Mouse (Mus musculus): Measurements from ENCODE around the gene Antxr1. TPM values are rescaled to one million over a fixed set of nuclear protein-coding genes. Genes with fewer than 3 reads are reported as not detected.

Gene Antxr1
- polyA plus RNA-seq, 1 experiment from 2014 or later = 25.1 TPM

- no peak for DNase-seq (ENCODE audit: low read depth, low spot score)
- no peak for ATAC-seq
- CTCF ChIA-PET = no interaction called here
- POLR2A ChIA-PET = no interaction called here
- in situ Hi-C loops (cut with MboI; ENCODE audit: low pct_unique_long_range_greater_than_20kb) = no loop called here
- no peaks in the 10 kb centered on the region for H3K27me3 ChIP-seq
- TF ChIP-seq CTCF (IDR thresholded peaks at IDR 0.05) = no peak
These were observed 84.9 kb downstream of the Antxr1 start for GRCm38 (mm10) chr6:87250701-87251100.

- in situ Hi-C loops (cut with MboI; ENCODE audit: low pct_unique_long_range_greater_than_20kb) = no loop called here
- DNase-seq (ENCODE audit: low read depth, low spot score) (no peak), ATAC-seq (no peak)
- no peaks in the 10 kb centered on the region for H3K27me3 ChIP-seq
- POLR2A ChIA-PET = no interaction called here
- CTCF ChIA-PET = no interaction called here
- TF ChIP-seq CTCF (IDR thresholded peaks at IDR 0.05) = no peak
These were observed 87.3 kb downstream of the Antxr1 start for GRCm38 (mm10) chr6:87248226-87248834.

GRCm38 (mm10) chr6:87244117-87245100, 91.2 kb downstream of the Antxr1 start:
- ATAC-seq (peak; percentile 35), DNase-seq (ENCODE audit: low read depth, low spot score) (no peak)
- no peak for TF ChIP-seq CTCF (IDR thresholded peaks at IDR 0.05)
- CTCF ChIA-PET = interaction anchor here (1.1 kb wide), 2 partner anchors 11 to 14 kb away, joined by 3 read pairs; no protein-coding TSS in a partner anchor
- H3K27me3 ChIP-seq = no peaks in the 10 kb centered on the region
- in situ Hi-C loops (cut with MboI; ENCODE audit: low pct_unique_long_range_greater_than_20kb) = no loop called here
- POLR2A ChIA-PET = no interaction called here

- H3K27me3 ChIP-seq = no peaks in the 10 kb centered on the region
- CTCF ChIA-PET = interaction anchor here (1.2 to 1.8 kb wide), 2 partner anchors 11 to 15 kb away, joined by 3 to 5 read pairs; no protein-coding TSS in a partner anchor
- in situ Hi-C loops (cut with MboI; ENCODE audit: low pct_unique_long_range_greater_than_20kb) = no loop called here
- no peak for TF ChIP-seq CTCF (IDR thresholded peaks at IDR 0.05)
- POLR2A ChIA-PET = no interaction called here
- DNase-seq (ENCODE audit: low read depth, low spot score) = no peak
- no peak for ATAC-seq
These were observed 98.4 kb downstream of the Antxr1 start for GRCm38 (mm10) chr6:87237260-87237659.

- CTCF ChIA-PET = interaction anchor here (1.2 kb wide), 1 partner anchor 10 kb away, joined by 3 read pairs; no protein-coding TSS in a partner anchor
- TF ChIP-seq CTCF (IDR thresholded peaks at IDR 0.05) = no peak
- H3K27me3 ChIP-seq = no peaks in the 10 kb centered on the region
- in situ Hi-C loops (cut with MboI; ENCODE audit: low pct_unique_long_range_greater_than_20kb) = no loop called here
- DNase-seq (ENCODE audit: low read depth, low spot score) (no peak), ATAC-seq (no peak)
- POLR2A ChIA-PET = no interaction called here
These were observed 99.6 kb downstream of the Antxr1 start for GRCm38 (mm10) chr6:87236061-87236460.

- ATAC-seq (no peak), DNase-seq (ENCODE audit: low read depth, low spot score) (no peak)
- POLR2A ChIA-PET = no interaction called here
- in situ Hi-C loops (cut with MboI; ENCODE audit: low pct_unique_long_range_greater_than_20kb) = no loop called here
- H3K27me3 ChIP-seq = no peaks in the 10 kb centered on the region
- CTCF ChIA-PET = interaction anchor here (1.1 kb wide), 1 partner anchor 47 kb away, joined by 3 read pairs; no protein-coding TSS in a partner anchor
- no peak for TF ChIP-seq CTCF (IDR thresholded peaks at IDR 0.05)
These were observed 102.5 kb downstream of the Antxr1 start for GRCm38 (mm10) chr6:87233111-87233510.

- CTCF ChIA-PET = interaction anchor here (1.0 kb wide), 1 partner anchor 10 kb away, joined by 4 read pairs; no protein-coding TSS in a partner anchor
- DNase-seq (ENCODE audit: low read depth, low spot score) (no peak), ATAC-seq (no peak)
- no peaks in the 10 kb centered on the region for H3K27me3 ChIP-seq
- POLR2A ChIA-PET = no interaction called here
- TF ChIP-seq CTCF (IDR thresholded peaks at IDR 0.05) = no peak
- in situ Hi-C loops (cut with MboI; ENCODE audit: low pct_unique_long_range_greater_than_20kb) = no loop called here
These were observed 105.6 kb downstream of the Antxr1 start for GRCm38 (mm10) chr6:87230041-87230440.

- no peak for TF ChIP-seq CTCF (IDR thresholded peaks at IDR 0.05)
- DNase-seq (ENCODE audit: low read depth, low spot score) (no peak), ATAC-seq (no peak)
- POLR2A ChIA-PET = no interaction called here
- CTCF ChIA-PET = no interaction called here
- in situ Hi-C loops (cut with MboI; ENCODE audit: low pct_unique_long_range_greater_than_20kb) = no loop called here
- no peaks in the 10 kb centered on the region for H3K27me3 ChIP-seq
These were observed 107.7 kb downstream of the Antxr1 start for GRCm38 (mm10) chr6:87227940-87228339.

GRCm38 (mm10) chr6:87226315-87226714, 109.3 kb downstream of the Antxr1 start:
- DNase-seq (ENCODE audit: low read depth, low spot score) (no peak), ATAC-seq (no peak)
- no peaks in the 10 kb centered on the region for H3K27me3 ChIP-seq
- TF ChIP-seq CTCF (IDR thresholded peaks at IDR 0.05) = no peak
- in situ Hi-C loops (cut with MboI; ENCODE audit: low pct_unique_long_range_greater_than_20kb) = no loop called here
- POLR2A ChIA-PET = no interaction called here
- CTCF ChIA-PET = interaction anchor here (1.1 to 2.0 kb wide), 3 partner anchors 10 to 15 kb away, joined by 3 to 5 read pairs (median 3); no protein-coding TSS in a partner anchor

GRCm38 (mm10) chr6:87225286-87225685, 110.3 kb downstream of the Antxr1 start:
- no peak for TF ChIP-seq CTCF (IDR thresholded peaks at IDR 0.05)
- ATAC-seq = peak; percentile 89
- peak; percentile 75 for DNase-seq (ENCODE audit: low read depth, low spot score)
- in situ Hi-C loops (cut with MboI; ENCODE audit: low pct_unique_long_range_greater_than_20kb) = no loop called here
- POLR2A ChIA-PET = no interaction called here
- CTCF ChIA-PET = interaction anchor here (1.0 to 2.0 kb wide), 4 partner anchors 12 to 55 kb away, joined by 3 to 5 read pairs (median 4); no protein-coding TSS in a partner anchor
- no peaks in the 10 kb centered on the region for H3K27me3 ChIP-seq

Data from Patski (cell line).